Mouse (Mus musculus) WW6 (cell line): ENCODE data around the gene Riiad1.

ENCODE experiments used
- DNase-seq: peaks from one replicate; pipeline ENCODE4 v3.0.0-alpha.2; 2013; ENCODE audit warnings: low read depth, low spot score

Riiad1 gene

DNA sequence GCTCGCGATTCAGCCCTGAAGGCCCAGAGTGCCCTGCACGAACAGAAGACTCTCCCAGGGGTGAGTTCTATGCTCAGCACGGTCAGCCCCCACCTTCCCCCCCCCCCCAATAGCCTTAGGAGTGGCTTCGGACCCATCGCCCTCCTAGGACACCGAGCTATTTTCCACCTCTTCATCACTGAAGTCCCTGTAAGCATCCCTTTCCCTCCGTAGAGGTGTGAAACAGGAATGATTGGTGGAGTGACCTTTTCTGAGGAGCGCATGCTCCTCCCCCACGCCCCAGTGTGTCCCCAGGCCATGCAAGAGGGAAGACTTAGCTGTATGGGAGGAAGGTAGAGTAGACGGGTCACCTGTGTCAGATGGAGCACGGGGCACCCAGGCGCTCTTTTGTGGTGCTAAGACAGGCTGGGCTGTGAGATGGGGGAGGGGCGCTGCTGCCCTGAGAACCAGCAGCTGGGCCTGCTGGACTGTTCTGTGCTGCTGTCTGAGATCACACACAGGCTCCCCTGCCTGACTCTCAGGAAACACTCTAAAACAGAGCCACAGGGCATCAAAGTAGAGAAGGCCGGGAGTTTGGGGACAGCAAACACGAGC lies at the start of gene Riiad1:
Gene Riiad1, minus strand, starts transcription at position 51 of the 594 bp plus-strand sequence.
- DNase-seq = no peak

DNA sequence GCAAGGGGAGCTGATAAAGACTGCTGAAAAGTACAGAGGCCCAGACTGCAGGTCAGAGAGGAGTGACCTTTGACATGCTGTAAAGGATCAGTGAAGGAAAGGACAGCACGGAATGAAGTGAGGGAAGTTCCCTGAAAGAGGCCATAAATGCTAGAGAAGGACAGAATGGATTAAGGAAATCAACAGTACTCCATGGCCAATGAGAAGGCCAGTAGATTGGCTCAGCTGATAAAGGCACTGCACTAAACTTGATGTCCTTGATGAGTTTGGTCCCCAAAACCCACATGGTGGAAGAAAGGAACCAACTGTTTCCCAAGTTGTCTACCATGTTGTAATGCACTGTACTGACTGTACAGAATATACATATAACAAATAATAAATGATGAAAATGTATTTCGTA lies 46.6 kb upstream of the Riiad1 start:
- DNase-seq = no peak

DNA sequence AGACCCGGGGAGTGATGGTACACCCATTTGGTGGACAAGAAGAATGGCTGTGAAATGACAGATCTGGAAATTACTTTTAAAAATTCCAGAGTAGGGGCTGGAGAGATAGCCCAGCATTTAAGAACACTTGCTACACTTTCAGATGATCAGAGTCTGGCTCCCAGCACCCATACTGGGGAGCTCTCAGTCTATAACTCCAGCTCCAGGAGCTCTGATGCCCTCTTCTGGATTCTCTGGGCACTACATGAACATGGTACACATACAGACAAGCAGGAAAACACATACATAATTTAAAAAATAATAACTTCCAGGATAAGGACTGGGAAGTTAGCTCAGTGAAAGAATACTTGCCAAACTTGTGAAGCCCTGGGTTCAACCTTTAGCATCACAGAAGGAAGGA lies 26.5 kb upstream of the Riiad1 start:
- no peak for DNase-seq

DNA sequence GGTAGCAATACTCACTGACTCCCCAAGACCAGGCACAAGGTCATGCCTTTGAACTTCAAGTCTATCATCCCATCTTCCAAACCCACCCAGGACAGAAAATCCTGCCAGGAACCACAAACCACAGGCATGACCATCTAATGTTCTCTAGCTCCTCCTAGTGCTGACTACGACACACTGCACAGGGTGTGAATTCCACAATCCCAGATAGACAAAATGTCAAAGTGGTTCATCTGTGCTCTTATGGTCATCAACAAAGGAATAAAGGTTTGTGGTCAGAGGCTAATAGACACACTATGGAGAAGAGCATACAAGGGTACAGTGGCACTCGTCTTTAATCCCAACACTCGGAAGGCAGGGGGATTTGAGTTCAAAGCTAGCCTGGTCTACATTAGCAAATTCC lies 22.1 kb upstream of the Riiad1 start:
- DNase-seq = no peak

DNA sequence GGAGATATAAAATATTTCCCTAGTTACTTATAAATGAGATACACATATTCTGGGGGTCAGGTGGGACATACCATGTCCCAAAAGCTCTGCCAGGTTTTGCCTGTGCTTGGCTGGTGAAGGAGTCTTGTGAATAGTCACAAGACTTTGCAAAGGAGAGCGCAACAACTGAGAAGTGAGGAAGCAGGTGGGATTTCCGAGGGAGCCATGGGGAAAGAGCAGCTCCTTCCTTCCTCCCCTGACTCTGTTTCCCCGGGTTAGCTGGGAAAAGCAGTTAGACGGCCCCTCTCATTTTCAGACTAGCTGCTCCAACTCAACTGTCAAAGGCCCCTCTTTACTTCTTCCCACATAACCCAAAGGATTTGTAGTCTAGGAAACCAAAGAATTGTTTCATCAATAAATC lies 17.0 kb upstream of the Riiad1 start:
- DNase-seq = no peak

DNA sequence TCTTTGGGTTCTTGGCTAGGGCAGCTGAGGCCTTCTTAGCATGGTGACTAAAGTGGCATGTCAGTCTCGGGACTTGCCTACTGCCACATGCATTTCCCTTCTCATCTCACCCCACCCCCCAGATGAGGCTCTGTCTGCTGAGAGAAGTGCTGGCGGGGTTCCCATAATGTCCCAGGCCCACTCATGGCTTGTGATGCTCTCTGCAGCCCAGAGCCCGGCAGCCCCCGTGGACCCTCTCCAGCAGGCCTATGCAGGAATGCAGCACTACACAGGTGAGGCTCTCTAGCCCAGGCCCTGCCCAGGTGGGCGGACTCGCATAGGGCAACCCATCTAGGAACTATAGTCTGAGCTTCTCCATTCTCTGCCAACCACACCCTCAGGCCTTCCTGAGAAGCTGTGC lies 7.4 kb upstream of the Riiad1 start:
- DNase-seq = no peak

DNA sequence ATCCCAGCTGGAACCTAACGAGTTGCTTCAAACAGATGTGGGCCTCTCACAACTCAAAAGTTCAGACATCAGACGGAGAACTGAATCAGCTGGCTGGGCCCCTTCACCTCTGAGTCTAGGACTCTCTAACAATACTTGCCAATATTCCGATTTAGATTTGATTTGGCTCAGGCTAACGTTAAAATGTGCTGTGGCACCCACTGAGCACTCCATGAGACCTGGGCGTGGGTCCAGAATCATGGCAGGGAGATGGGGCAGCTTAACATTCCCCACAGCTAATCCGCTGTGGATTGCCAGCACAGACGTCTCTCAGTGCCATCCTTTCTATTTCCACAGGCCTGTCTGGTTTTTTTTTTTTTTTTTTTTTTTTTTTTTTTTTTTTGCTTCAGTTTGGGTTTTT lies 5.8 kb upstream of the Riiad1 start:
- no peak for DNase-seq

DNA sequence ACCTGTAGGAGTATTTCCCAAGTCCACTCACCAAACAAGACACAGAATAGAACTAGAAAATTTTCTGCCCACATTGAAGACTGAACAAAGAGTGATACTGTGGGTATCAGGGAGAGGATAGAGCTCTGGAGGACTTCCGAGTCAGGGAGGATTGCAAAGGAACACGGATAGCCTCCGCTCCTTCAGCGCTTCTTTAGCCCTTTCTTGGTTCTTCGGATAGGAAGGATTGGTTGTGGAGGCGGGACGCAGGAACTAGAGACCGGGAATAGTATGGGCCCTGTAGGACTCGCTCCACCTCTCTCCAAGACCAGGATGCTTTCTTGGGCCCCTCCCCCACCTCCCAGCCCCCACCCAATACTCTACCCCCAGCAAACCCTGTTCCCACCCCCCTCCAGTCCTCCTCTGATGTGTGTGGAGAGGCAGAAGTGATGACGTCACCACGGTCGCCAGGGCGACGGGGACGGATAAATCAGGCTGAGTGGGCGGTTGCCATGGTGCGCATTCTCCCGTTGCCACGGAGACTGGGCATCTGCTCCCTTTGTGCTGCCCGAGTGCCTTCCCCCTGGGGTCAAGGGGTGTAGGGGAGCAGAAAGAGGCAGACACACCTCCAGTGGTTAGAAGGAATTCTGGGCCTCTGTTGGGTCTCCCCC lies 3.8 kb upstream of the Riiad1 start:
- DNase-seq = no peak

DNA sequence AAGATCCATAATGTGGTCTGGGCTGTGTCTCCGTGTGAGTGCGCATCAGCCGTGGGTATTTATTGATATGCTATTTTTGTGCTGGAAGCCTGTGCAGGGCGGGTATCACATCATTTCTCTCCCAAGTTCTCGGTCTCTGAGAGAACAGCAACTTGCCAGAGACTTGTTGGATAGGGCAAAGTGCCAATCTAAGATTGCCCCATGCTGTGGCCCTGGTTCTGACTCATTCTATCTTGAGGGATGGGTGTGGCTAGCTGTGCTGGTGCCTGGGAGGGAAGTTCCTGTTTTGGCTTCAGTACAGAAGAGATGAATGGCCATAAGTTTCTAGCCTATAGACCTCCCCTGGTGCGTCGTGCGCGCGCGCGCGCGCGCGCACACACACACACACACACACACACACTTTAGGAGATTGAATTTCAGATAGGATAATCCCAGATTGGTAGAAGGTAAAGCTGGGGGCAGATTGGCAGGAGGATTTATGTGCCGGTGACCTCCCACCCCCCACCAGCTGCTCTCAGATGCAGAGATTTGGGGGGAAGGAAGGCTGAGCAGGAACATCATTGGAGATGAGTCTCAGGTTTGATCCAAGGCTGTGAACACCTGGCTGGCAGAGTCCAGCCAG lies 2.7 kb upstream of the Riiad1 start:
- DNase-seq = no peak

DNA sequence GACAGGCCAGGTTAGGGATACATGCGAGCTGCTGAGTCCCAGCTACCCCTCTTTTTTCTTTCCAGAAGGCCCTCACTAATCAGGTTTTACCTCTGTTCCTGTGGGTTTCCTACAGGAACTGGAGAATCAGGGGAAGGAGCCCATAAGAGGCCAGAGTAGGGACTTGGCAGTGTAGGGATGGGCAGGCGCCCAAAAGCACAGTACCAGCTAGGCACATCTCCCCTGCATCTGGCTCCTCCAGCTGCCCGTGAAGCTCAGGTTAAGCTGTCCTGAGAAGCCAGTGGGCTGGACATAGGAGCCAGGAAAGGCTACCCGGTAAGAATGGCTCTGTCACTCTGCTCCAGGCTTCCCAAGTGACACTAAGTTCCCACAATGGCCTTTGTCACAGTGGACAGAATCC lies 1.3 kb upstream of the Riiad1 start:
- no peak for DNase-seq

DNA sequence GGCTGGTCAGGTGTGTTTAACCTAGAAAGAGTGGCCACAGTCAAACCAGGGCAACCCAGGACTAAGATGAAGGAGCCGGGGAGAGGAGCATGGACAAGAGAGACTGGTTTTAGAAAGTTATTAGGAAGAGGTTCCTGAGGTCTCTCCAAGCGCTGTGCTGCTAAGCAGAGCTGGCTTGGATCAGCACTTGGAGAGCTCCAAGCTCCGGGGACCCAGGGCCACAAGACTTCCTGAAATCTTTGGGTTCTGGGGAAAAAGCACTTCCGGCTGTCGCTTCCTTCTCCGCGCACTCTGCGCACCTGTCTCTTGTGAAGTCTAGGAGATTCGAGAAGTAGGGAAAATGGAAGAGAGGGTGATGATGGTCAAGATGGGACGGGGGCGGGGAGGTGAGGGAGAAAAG lies 577 bp downstream of the Riiad1 start:
- no peak for DNase-seq

DNA sequence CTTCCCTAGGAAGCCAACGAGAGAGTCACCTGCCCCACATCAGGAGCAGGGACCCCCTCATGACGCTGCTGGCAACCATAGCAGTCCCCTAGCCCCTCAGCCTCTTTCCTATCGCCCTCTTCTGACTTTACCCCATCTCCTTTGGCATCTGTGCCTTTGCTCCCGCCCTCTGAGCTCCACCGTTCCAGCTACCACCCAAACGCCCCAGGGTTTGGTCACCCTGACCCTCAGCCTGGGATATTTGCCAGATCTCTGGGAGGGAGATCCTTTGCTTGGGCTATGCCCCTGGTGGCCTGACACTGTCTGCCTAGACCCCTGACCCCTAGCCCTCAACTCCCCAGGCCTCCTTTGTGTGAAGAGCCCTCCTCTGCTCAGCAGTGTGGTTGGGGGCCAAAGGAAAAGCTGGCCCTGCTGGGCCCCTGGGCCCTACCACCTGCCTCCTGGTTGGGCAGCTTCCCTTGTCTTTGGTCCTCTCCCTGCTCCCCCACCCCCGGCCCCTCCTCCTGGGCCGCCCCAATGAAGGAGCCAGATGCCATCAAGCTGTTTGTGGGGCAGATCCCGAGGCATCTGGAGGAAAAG lies 1.5 kb downstream of the Riiad1 start:
- DNase-seq = no peak

DNA sequence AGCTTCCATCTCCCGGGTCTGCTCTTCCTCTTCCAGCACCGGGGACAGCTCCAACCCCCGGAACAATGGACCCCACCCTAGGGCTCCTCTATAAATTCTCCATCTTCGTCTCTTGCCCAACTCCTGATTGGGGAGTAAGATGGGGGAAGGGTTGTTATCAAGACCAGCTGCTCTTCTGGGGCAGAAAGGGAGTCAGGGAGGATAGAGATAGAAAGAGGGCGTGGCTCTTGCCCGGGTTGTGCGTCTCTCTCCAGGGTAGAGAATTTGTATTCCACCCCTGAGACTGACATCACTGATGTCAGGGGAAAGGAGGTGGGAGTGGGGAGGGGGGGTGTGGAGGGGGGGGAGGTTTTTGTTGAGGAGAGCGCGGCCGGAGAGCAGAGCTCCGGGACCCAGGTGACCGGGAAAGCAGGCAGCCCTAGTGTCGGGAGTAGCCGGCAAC lies 2.1 kb downstream of the Riiad1 start, which contains the start of gene Celf3:
Gene Celf3, plus strand, starts transcription at position 315 of the 442 bp plus-strand sequence.
- no peak for DNase-seq

DNA sequence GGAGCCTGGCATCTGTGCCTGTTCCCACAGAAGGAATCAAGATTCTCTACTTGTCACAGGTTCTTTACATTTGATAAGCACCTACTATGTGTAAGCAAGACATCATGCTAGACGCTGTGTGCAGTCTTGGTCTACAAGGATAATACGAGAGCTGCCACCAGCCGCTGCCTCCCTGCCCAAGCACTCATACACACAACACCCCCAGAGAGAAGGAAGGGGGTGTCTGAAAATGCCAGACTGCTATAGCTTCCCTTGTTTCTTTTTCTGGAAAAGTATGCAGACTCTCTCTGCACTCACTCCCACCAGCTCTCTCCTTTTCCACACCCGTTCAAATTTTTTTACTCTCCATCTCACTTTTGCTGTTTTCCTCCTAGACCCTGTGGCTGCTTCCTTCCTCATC lies 2.7 kb downstream of the Riiad1 start:
- DNase-seq = no peak

DNA sequence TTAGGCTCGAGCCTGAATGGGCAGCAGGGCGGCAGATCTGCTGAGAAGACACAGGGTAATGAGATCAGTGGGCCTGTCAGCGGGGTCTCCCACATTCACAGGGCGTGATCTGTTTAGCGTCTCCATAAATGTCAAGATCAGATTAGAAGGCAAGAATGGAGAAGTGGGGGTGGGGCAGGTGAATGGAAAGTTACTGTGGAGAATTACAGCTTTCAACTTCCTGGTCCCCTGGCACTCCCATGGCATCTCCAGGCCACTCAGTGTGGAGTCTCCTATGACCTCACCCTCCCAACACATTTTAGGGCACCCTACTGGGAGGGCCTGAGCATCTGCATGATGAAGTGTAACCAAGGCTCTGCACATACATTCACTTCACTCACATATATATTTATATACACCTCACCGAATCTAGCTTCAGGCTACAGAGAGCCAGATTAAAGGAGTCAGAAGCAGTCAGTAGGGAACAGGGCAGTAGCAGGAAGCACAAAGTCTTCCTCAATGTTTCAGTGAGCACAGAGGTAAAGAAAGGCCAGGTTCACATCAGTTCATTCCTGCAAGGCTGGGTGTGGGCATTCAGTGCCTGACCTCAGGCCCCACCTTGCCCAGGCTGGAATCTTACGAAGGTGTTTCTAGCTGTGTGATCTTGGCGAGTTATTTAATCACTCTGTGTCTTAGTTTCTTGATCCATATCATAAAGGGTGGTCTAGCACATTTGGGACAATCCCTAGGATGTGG lies 3.7 kb downstream of the Riiad1 start:
- no peak for DNase-seq

DNA sequence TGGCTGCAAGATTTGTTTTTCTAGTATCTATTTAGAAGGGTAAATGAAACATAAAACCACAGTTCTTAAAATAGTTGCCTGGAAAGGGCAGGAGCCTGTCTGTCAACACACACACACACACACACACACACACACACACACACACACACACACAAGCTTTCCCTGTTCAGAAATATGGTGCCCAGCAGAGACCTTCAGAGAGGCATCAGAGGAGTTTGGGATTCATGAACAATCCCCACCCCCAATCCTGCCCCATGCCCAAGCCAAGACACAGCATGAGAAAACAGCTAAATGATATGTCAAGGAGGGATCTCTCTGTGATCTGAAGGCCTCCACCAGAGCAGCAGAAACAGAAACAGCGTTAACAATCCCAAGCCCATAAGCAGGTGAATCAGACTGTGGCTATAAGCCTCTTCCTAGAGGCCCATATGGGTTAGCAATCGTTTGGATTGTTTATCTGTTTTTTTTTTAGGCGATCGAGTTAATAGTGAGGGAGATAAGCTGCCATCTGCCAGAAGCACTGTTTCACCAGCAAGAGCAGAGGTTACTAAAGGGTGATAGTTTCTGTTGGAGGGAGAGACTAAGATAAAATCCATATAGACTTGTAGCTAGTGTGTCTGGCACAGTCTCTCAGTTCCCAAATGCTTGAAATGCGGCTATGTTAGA lies 6.4 kb downstream of the Riiad1 start:
- DNase-seq = no peak

DNA sequence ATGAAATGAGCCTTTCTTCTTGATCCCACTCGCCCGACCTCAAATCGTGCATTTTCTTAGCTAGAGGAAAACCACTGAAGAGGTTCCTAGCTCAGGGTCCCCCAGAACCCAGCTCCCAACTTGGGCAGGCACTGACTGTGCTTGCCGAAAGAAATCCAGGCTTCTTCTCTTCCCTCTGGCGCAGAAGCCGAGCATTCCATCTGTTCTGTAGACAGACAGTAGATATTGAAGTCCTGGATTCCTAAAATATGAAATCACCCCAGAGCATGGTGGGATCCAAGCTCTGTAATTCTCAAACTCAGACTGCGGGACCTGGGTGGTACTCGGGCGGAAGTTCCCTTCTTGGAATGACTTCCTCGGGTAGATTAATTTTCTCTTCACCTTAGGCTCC lies 7.0 kb downstream of the Riiad1 start:
- DNase-seq = no peak

DNA sequence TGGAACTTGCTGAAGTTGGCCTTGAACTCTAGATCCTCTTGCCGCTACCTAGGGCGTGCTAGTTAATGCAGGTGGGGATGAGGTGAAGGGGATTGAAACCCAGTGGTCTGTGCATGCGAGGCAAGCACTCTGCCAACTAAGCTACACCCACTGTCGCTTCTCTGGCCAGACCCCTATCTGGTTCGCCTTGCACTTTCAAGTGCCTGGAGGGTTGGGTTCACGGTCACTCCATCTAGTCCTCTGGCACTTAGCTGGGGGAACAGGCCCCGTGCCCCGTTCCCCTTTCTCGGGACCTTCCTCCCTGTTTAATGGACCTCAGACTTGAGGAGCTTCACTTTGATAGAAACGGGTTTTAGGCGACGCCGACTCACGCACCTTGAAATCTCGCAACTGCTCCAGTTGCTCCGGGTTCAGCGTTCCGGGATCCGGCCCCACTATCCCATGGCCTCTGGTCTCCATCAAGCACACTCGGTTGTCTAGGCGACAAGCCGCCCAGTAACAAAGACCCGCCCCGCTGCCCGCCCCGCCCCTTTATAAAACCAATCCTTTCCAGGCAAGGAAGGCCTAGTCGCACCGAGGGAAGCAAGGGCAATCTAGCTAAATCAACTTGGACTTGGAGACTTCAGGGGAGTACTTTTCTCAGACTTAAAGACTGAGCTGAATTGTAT lies 7.6 kb downstream of the Riiad1 start:
- no peak for DNase-seq

DNA sequence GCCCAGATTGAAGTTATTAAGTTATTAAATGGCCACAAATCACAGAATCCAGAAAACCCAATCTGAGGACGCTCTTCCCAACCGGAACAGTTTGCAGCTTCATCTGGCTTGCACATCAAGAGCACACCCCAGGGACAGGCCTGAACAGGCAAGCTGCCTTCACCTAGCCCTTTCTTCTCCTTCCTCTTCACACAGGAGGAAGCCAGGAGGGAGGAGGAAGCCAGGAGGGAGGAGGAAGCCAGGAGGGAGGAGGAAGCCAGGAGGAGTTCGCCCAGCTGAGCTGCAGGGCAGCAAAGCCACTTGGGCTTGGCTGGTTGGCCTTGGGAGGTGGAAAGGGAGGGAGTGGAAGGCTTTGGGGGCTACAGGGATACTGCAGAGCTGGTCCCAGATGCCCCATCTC lies 11.2 kb downstream of the Riiad1 start:
- DNase-seq = no peak

DNA sequence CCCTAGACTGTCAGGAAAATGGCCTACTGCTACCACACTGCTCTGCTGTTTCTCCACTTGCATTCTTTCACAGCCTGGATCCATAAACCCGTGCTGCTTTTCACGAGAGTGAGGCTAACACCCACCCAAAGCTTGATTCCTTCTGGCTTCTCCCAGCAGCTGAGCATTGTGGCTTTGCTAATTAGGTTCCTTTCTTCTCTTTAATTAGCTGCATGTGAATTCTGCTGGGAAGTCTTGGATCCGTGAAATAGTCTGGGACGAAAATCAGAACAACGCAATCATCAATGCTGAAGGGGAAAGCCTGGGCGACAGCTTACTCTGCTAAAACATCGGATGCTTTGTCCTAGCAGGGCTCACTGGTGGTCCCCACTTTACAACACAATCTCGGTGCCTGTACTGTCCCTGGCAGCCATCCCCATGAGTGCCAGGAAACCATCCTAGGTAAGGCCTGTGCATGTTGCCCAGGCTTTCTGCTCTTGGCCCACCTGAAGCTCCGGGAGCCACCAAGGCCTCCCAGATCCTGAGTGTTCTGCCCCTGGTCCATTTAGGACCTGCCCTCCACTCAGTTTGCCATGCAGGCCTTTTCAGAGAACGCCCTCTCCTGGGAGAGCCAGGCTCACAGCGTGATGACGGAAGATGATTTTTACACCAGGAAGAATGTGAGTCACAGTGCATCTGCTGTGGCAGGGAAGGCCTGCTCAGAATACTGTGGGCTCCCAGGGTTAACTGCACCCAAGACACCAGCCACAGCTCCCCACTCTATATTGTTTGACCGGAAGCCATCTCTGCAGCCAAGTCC lies 14.3 kb downstream of the Riiad1 start:
- no peak for DNase-seq
